Mouse (Mus musculus): ENCODE results near the gene Clic4. TPM values are rescaled to one million over a fixed set of nuclear protein-coding genes. Genes with fewer than 3 reads are reported as not detected.
"Not testable (repeated sequence)": the region's sequence is repeated elsewhere in the genome, so short reads cannot be mapped to it uniquely, and the experiment has no call there.

Gene Clic4
- polyA plus RNA-seq, 1 experiment, result 139 TPM

DNA sequence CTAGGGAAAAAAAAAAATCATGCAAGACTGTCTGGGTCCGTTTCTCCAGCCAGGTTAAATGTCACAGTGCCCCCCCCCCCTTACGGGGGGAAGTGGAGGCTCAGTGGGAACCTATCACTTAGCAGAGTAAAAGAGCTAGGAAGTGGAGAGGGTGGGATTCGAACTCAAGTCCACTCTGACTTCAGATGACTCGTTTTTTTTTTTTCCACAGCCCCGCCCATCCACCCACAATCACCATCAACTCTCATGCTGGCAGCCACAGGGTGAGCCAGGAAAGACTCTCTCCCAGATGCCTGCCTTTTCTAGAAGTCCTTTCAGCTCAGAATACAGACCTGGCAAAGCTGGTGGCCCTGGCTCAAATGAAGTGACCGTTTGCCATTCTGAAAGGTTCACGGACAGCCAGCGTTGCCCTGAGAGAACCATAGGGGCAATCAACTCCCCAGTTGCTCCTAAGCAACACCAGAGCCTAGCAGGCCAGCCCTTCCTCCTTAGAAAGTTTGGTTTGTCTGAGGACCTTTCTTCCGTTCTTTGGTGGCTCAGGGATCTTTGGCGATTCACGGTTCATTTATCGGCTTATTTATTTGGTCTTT is 13.5 kb upstream of the Clic4 start:
- Histone ChIP-seq H3K79me2 (ENCODE audit: control insufficient read depth, insufficient read depth) (no peaks in the 10 kb centered on the region), H3K79me3 (ENCODE audit: low read depth) (no peaks in the 10 kb centered on the region), H3K36me3 (ENCODE audit: control insufficient read depth, insufficient read depth) (no peaks in the 10 kb centered on the region), H3K27me3 (ENCODE audit: control insufficient read depth, insufficient read depth, insufficient read length) (no peaks in the 10 kb centered on the region), H3ac (ENCODE audit: control insufficient read depth, insufficient read length, low read depth) (no peak overlapping the region), H3K4me3 (ENCODE audit: insufficient read depth, poor library complexity, severe bottlenecking) (no peak overlapping the region)
- TF ChIP-seq MYOG (IDR thresholded peaks at IDR 0.05; ENCODE audit: control insufficient read depth, extremely low read depth, insufficient read length) (no peak), MYOD1 (IDR thresholded peaks at IDR 0.05; ENCODE audit: control insufficient read depth, insufficient read length, low read depth) (no peak), MAX (IDR thresholded peaks at IDR 0.05) (no peak), CEBPB (IDR thresholded peaks at IDR 0.05; ENCODE audit: low read depth) (no peak), CTCF (IDR thresholded peaks at IDR 0.05; ENCODE audit: control insufficient read depth, insufficient read depth, insufficient read length) (no peak), FOSL1 (IDR thresholded peaks at IDR 0.05; ENCODE audit: insufficient read depth, low read length, poor library complexity, severe bottlenecking) (no peak), USF1 (IDR thresholded peaks at IDR 0.05; ENCODE audit: low read depth) (no peak)

GRCm38 (mm10) chr4:135285436-135285835 is 12.8 kb upstream of the Clic4 start:
- Histone ChIP-seq H3K79me2 (ENCODE audit: control insufficient read depth, insufficient read depth) (no peaks in the 10 kb centered on the region), H3K36me3 (ENCODE audit: control insufficient read depth, insufficient read depth) (no peaks in the 10 kb centered on the region), H3K27me3 (ENCODE audit: control insufficient read depth, insufficient read depth, insufficient read length) (no peaks in the 10 kb centered on the region), H3K4me3 (ENCODE audit: insufficient read depth, poor library complexity, severe bottlenecking) (no peak overlapping the region), H3K79me3 (ENCODE audit: low read depth) (no peaks in the 10 kb centered on the region), H3ac (ENCODE audit: control insufficient read depth, insufficient read length, low read depth) (no peak overlapping the region)
- no peak for TF ChIP-seq CEBPB (IDR thresholded peaks at IDR 0.05; ENCODE audit: low read depth)
- TF ChIP-seq FOSL1 (IDR thresholded peaks at IDR 0.05; ENCODE audit: insufficient read depth, low read length, poor library complexity, severe bottlenecking), result no peak
- no peak for TF ChIP-seq USF1 (IDR thresholded peaks at IDR 0.05; ENCODE audit: low read depth)
- TF ChIP-seq MYOD1 (IDR thresholded peaks at IDR 0.05; ENCODE audit: control insufficient read depth, insufficient read length, low read depth), result no peak
- TF ChIP-seq MAX (IDR thresholded peaks at IDR 0.05), result no peak
- no peak for TF ChIP-seq MYOG (IDR thresholded peaks at IDR 0.05; ENCODE audit: control insufficient read depth, extremely low read depth, insufficient read length)
- no peak for TF ChIP-seq CTCF (IDR thresholded peaks at IDR 0.05; ENCODE audit: control insufficient read depth, insufficient read depth, insufficient read length)

DNA sequence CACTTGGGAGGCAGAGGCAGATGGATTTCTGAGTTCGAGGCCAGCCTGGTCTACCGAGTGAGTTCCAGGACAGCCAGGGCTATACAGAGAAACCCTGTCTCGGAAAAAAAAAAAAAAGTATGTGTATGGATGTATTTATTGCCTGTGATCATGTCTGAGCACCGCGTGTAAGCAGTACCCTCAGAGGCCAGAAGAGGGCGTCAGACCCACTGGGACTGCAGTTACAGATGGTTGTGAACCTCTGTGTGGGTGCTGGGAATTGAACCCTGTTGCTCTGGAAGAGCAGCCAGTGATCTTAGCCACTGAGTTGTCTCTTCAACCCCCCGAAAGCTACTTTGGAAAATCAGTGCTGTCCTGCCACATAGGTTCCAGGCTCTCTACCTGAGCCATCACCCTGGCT is 11.3 kb upstream of the Clic4 start:
- H3K36me3 ChIP-seq (ENCODE audit: control insufficient read depth, insufficient read depth), result no peaks in the 10 kb centered on the region
- no peaks in the 10 kb centered on the region for H3K79me3 ChIP-seq (ENCODE audit: low read depth)
- no peaks in the 10 kb centered on the region for H3K79me2 ChIP-seq (ENCODE audit: control insufficient read depth, insufficient read depth)
- no peak overlapping the region for H3K4me3 ChIP-seq (ENCODE audit: insufficient read depth, poor library complexity, severe bottlenecking)
- TF ChIP-seq CTCF (IDR thresholded peaks at IDR 0.05; ENCODE audit: control insufficient read depth, insufficient read depth, insufficient read length) (no peak), USF1 (IDR thresholded peaks at IDR 0.05; ENCODE audit: low read depth) (no peak), MYOD1 (IDR thresholded peaks at IDR 0.05; ENCODE audit: control insufficient read depth, insufficient read length, low read depth) (no peak), MYOG (IDR thresholded peaks at IDR 0.05; ENCODE audit: control insufficient read depth, extremely low read depth, insufficient read length) (no peak)
- no peaks in the 10 kb centered on the region for H3K27me3 ChIP-seq (ENCODE audit: control insufficient read depth, insufficient read depth, insufficient read length)
- H3ac ChIP-seq (ENCODE audit: control insufficient read depth, insufficient read length, low read depth), result no peak overlapping the region

DNA sequence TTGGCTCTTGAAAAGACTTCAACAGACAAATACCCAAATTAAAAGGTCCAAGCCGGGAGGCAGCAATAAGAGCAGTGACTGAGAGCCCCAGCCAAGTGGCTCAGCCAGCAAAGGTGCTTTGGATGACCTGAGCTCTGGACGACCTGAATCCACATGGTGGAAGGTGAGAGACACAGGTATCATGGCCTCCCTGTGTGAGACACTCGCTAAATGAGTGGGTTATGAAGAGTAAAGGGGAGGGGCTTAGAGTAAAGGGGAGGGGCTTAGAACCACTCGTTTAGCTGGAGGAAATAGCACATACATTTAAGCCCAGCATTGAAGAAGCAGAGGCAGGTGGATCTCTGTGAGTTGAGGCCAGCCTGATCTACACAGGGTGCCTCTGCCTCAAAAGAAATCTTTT is 10.8 kb upstream of the Clic4 start:
- Histone ChIP-seq H3K79me2 (ENCODE audit: control insufficient read depth, insufficient read depth) (no peaks in the 10 kb centered on the region), H3K4me3 (ENCODE audit: insufficient read depth, poor library complexity, severe bottlenecking) (no peak overlapping the region), H3ac (ENCODE audit: control insufficient read depth, insufficient read length, low read depth) (no peak overlapping the region), H3K79me3 (ENCODE audit: low read depth) (no peaks in the 10 kb centered on the region), H3K27me3 (ENCODE audit: control insufficient read depth, insufficient read depth, insufficient read length) (no peaks in the 10 kb centered on the region), H3K36me3 (ENCODE audit: control insufficient read depth, insufficient read depth) (no peaks in the 10 kb centered on the region)
- TF ChIP-seq CTCF (IDR thresholded peaks at IDR 0.05; ENCODE audit: control insufficient read depth, insufficient read depth, insufficient read length) (no peak), MYOG (IDR thresholded peaks at IDR 0.05; ENCODE audit: control insufficient read depth, extremely low read depth, insufficient read length) (no peak), MAX (IDR thresholded peaks at IDR 0.05) (no peak), FOSL1 (IDR thresholded peaks at IDR 0.05; ENCODE audit: insufficient read depth, low read length, poor library complexity, severe bottlenecking) (no peak), USF1 (IDR thresholded peaks at IDR 0.05; ENCODE audit: low read depth) (no peak), MYOD1 (IDR thresholded peaks at IDR 0.05; ENCODE audit: control insufficient read depth, insufficient read length, low read depth) (no peak), CEBPB (IDR thresholded peaks at IDR 0.05; ENCODE audit: low read depth) (no peak)

- no peaks in the 10 kb centered on the region for H3K79me2 ChIP-seq (ENCODE audit: control insufficient read depth, insufficient read depth)
- TF ChIP-seq CEBPB (IDR thresholded peaks at IDR 0.05; ENCODE audit: low read depth) (no peak), MYOD1 (IDR thresholded peaks at IDR 0.05; ENCODE audit: control insufficient read depth, insufficient read length, low read depth) (no peak), USF1 (IDR thresholded peaks at IDR 0.05; ENCODE audit: low read depth) (no peak), FOSL1 (IDR thresholded peaks at IDR 0.05; ENCODE audit: insufficient read depth, low read length, poor library complexity, severe bottlenecking) (no peak), MYOG (IDR thresholded peaks at IDR 0.05; ENCODE audit: control insufficient read depth, extremely low read depth, insufficient read length) (no peak), CTCF (IDR thresholded peaks at IDR 0.05; ENCODE audit: control insufficient read depth, insufficient read depth, insufficient read length) (no peak), MAX (IDR thresholded peaks at IDR 0.05) (no peak)
- H3ac ChIP-seq (ENCODE audit: control insufficient read depth, insufficient read length, low read depth), result no peak overlapping the region
- no peaks in the 10 kb centered on the region for H3K36me3 ChIP-seq (ENCODE audit: control insufficient read depth, insufficient read depth)
- H3K4me3 ChIP-seq (ENCODE audit: insufficient read depth, poor library complexity, severe bottlenecking), result no peak overlapping the region
- no peaks in the 10 kb centered on the region for H3K79me3 ChIP-seq (ENCODE audit: low read depth)
- no peaks in the 10 kb centered on the region for H3K27me3 ChIP-seq (ENCODE audit: control insufficient read depth, insufficient read depth, insufficient read length)
Observed at GRCm38 (mm10) chr4:135282651-135283290, 10.2 kb upstream of the Clic4 start.

GRCm38 (mm10) chr4:135280016-135280415 is 7.4 kb upstream of the Clic4 start:
- H3K36me3 ChIP-seq (ENCODE audit: control insufficient read depth, insufficient read depth); H3ac ChIP-seq (ENCODE audit: control insufficient read depth, insufficient read length, low read depth); H3K27me3 ChIP-seq (ENCODE audit: control insufficient read depth, insufficient read depth, insufficient read length); H3K79me3 ChIP-seq (ENCODE audit: low read depth); H3K4me3 ChIP-seq (ENCODE audit: insufficient read depth, poor library complexity, severe bottlenecking); H3K79me2 ChIP-seq (ENCODE audit: control insufficient read depth, insufficient read depth): not testable (repeated sequence)

Measured in C2C12 (cell line).